Mouse (Mus musculus): ENCODE results near the gene Rad9a.
A peak's percentile ranks its signal among the peaks of the same experiment; 100 is the strongest.

Rad9a gene

GRCm38 (mm10) chr19:4193129-4193528, 8.3 kb downstream of the Rad9a start:
- no peak for DNase-seq (ENCODE audit: low read depth, low spot score)

GRCm38 (mm10) chr19:4192251-4192985, 9.0 kb downstream of the Rad9a start:
- DNase-seq (ENCODE audit: low read depth, low spot score): no peak

- DNase-seq (ENCODE audit: low read depth, low spot score): peak; percentile 90
These were observed 9.8 kb downstream of the Rad9a start, which contains the start of gene Ppp1ca for GRCm38 (mm10) chr19:4191528-4192250. Gene Ppp1ca (plus strand): TSS chr19:4192065.

- DNase-seq (ENCODE audit: low read depth, low spot score): no peak
These were observed 10.6 kb downstream of the Rad9a start, which contains the start of gene Tbc1d10c for GRCm38 (mm10) chr19:4190831-4191334. Gene Tbc1d10c (minus strand): TSS chr19:4191284.

- DNase-seq (ENCODE audit: low read depth, low spot score): no peak
These were observed 12.3 kb downstream of the Rad9a start for GRCm38 (mm10) chr19:4189051-4189620.

GRCm38 (mm10) chr19:4187303-4187702, 14.2 kb downstream of the Rad9a start:
- DNase-seq (ENCODE audit: low read depth, low spot score): no peak

- no peak for DNase-seq (ENCODE audit: low read depth, low spot score)
These were observed 16.2 kb downstream of the Rad9a start for GRCm38 (mm10) chr19:4184976-4185975.

GRCm38 (mm10) chr19:4183689-4184088, 17.8 kb downstream of the Rad9a start:
- no peak for DNase-seq (ENCODE audit: low read depth, low spot score)

GRCm38 (mm10) chr19:4181892-4182291, 19.6 kb downstream of the Rad9a start:
- no peak for DNase-seq (ENCODE audit: low read depth, low spot score)

- no peak for DNase-seq (ENCODE audit: low read depth, low spot score)
These were observed 21.1 kb downstream of the Rad9a start for GRCm38 (mm10) chr19:4180411-4180810.

GRCm38 (mm10) chr19:4175368-4175947, 26.0 kb downstream of the Rad9a start, which contains the start of gene Carns1:
Gene Carns1 (minus strand): TSS chr19:4175479.
- no peak for DNase-seq (ENCODE audit: low read depth, low spot score)

- DNase-seq (ENCODE audit: low read depth, low spot score): no peak
These were observed 28.5 kb downstream of the Rad9a start for GRCm38 (mm10) chr19:4172925-4173324.

- DNase-seq (ENCODE audit: low read depth, low spot score): no peak
These were observed 29.8 kb downstream of the Rad9a start for GRCm38 (mm10) chr19:4171393-4172290.

- DNase-seq (ENCODE audit: low read depth, low spot score): no peak
These were observed 30.6 kb downstream of the Rad9a start for GRCm38 (mm10) chr19:4170723-4171392.

- DNase-seq (ENCODE audit: low read depth, low spot score): no peak
These were observed 31.7 kb downstream of the Rad9a start for GRCm38 (mm10) chr19:4169810-4170209.

- peak; percentile 95 for DNase-seq (ENCODE audit: low read depth, low spot score)
These were observed 32.1 kb downstream of the Rad9a start for GRCm38 (mm10) chr19:4169378-4169784.

- no peak for DNase-seq (ENCODE audit: low read depth, low spot score)
These were observed 34.6 kb downstream of the Rad9a start for GRCm38 (mm10) chr19:4166678-4167476.

GRCm38 (mm10) chr19:4164721-4165120, 36.7 kb downstream of the Rad9a start:
- DNase-seq (ENCODE audit: low read depth, low spot score): no peak
